Mouse (Mus musculus) forebrain, postnatal 0 days (tissue): ENCODE results near the gene Tbc1d5. TPM values are rescaled to one million over a fixed set of nuclear protein-coding genes. Genes with fewer than 3 reads are reported as not detected.

Experiments used
- ATAC-seq: fragments of 200-750 bp; cut with Nextera tagmentation; 2 replicates; pipeline ENCODE4 v1.8.0; 2017; ENCODE audit warnings: mild to moderate bottlenecking, moderate library complexity
- DNase-seq: peaks from one replicate; pipeline ENCODE4 v3.0.0-alpha.2; 2015
- H3K27ac ChIP-seq: fragments of 300-500 bp; sonication (generic); 2 replicates; pipeline ENCODE4 v1.5.1; 2014; ENCODE audit warnings: low read depth, mild to moderate bottlenecking, antibody characterized with exemption, low read length, moderate library complexity, mixed read lengths
- H3K27me3 ChIP-seq: fragments of 300-500 bp; sonication (generic); 2 replicates; pipeline ENCODE4 v1.6.1; 2014; ENCODE audit warnings: mild to moderate bottlenecking, low read length, mixed read lengths; ENCODE audit not compliant: insufficient read depth
- H3K36me3 ChIP-seq: fragments of 300-500 bp; sonication (generic); 2 replicates; pipeline ENCODE4 v1.6.1; 2014; ENCODE audit warnings: mild to moderate bottlenecking, moderate library complexity; ENCODE audit not compliant: insufficient read depth
- H3K4me1 ChIP-seq: fragments of 300-500 bp; sonication (generic); 2 replicates; pipeline ENCODE4 v1.6.1; 2014; ENCODE audit warnings: antibody characterized with exemption; ENCODE audit not compliant: insufficient read depth
- H3K4me2 ChIP-seq: fragments of 300-500 bp; sonication (generic); 2 replicates; pipeline ENCODE4 v1.6.1; 2014; ENCODE audit warnings: low read depth, mild to moderate bottlenecking, moderate library complexity
- H3K4me3 ChIP-seq: fragments of 300-500 bp; sonication (generic); 2 replicates; pipeline ENCODE4 v1.5.1; 2014; ENCODE audit warnings: low read depth, low read length, mixed read lengths
- H3K9ac ChIP-seq: fragments of 300-500 bp; sonication (generic); 2 replicates; pipeline ENCODE4 v1.6.1; 2014; ENCODE audit warnings: mild to moderate bottlenecking
- H3K9me3 ChIP-seq: fragments of 300-500 bp; sonication (generic); 2 replicates; pipeline ENCODE4 v1.6.1; 2016; ENCODE audit warnings: low read length
- CTCF ChIP-seq: sonication (generic); IDR thresholded peaks from 2 replicates; pipeline ENCODE4 v1.5.1; 2016; ENCODE audit warnings: antibody characterized with exemption, control low read depth, low read depth
- WGBS: fragments of 180-500 bp; shearing (Covaris S2); extraction: QIAGEN DNeasy Blood & Tissue Kit; methylation state at CpG from one replicate; pipeline ENCODE4 v1.1.7; 2014; 5-methylcytosine and 5-hydroxymethylcytosine counted together
- polyA plus RNA-seq: library from polyadenylated mRNA; unstranded; fragments of >200 nt; fragmentation: Nextera tagmentation; extraction: Ambion mirVana; gene quantifications from 2 replicates; pipeline ENCODE4 v1.2.1, GENCODE M21; 2015
- total RNA-seq: library from RNA; depleted of rRNA; stranded (reverse); fragments of >200 nt; gene quantifications from 2 replicates; pipeline ENCODE4 v1.2.3, GENCODE M21; 2014

Tbc1d5 gene
- total and polyA plus RNA-seq, 2 experiments from 2014 or later = 5.9 to 14.0 TPM

- Histone ChIP-seq H3K36me3 (no peaks in the 10 kb centered on the region), H3K4me1 (no peaks in the 10 kb centered on the region), H3K27me3 (no peaks in the 10 kb centered on the region), H3K4me3 (no peak overlapping the region), H3K9ac (no peak overlapping the region), H3K4me2 (no peak overlapping the region), H3K9me3 (no peaks in the 10 kb centered on the region), H3K27ac (no peak overlapping the region)
- ATAC-seq (no peak), DNase-seq (no peak)
- 91% methylated on average over 1 of the region's 1 CpGs for WGBS
- no peak for TF ChIP-seq CTCF
These were observed 6.8 kb downstream of the Tbc1d5 start for GRCm38 (mm10) chr17:51172332-51172731.

- DNase-seq = no peak
- ATAC-seq = no peak
- no peaks in the 10 kb centered on the region for H3K4me1 ChIP-seq
- TF ChIP-seq CTCF = no peak
- 98% methylated on average over 3 of the region's 3 CpGs for WGBS
- no peak overlapping the region for H3K4me2 ChIP-seq
- no peaks in the 10 kb centered on the region for H3K27me3 ChIP-seq
- H3K4me3 ChIP-seq = no peak overlapping the region
- no peak overlapping the region for H3K27ac ChIP-seq
- no peaks in the 10 kb centered on the region for H3K9me3 ChIP-seq
- H3K9ac ChIP-seq = no peak overlapping the region
- no peaks in the 10 kb centered on the region for H3K36me3 ChIP-seq
These were observed 7.6 kb downstream of the Tbc1d5 start for GRCm38 (mm10) chr17:51171504-51171903.

- Histone ChIP-seq H3K4me3 (no peak overlapping the region), H3K36me3 (no peaks in the 10 kb centered on the region), H3K27me3 (no peaks in the 10 kb centered on the region), H3K27ac (no peak overlapping the region), H3K4me2 (no peak overlapping the region), H3K4me1 (no peaks in the 10 kb centered on the region), H3K9me3 (no peaks in the 10 kb centered on the region), H3K9ac (no peak overlapping the region)
- WGBS = 80% methylated on average over 4 of the region's 4 CpGs
- no peak for TF ChIP-seq CTCF
- ATAC-seq (no peak), DNase-seq (no peak)
These were observed 9.2 kb downstream of the Tbc1d5 start for GRCm38 (mm10) chr17:51169911-51170310.

GRCm38 (mm10) chr17:51162366-51162765 is 16.8 kb downstream of the Tbc1d5 start:
- no peak for DNase-seq
- no peak for TF ChIP-seq CTCF
- no peak overlapping the region for H3K4me2 ChIP-seq

GRCm38 (mm10) chr17:51159261-51159660 is 19.9 kb downstream of the Tbc1d5 start:
- Histone ChIP-seq H3K27ac (no peak overlapping the region), H3K9me3 (no peaks in the 10 kb centered on the region), H3K4me2 (no peak overlapping the region), H3K4me1 (no peaks in the 10 kb centered on the region), H3K4me3 (no peak overlapping the region), H3K27me3 (no peaks in the 10 kb centered on the region), H3K36me3 (no peaks in the 10 kb centered on the region), H3K9ac (no peak overlapping the region)
- TF ChIP-seq CTCF = no peak
- WGBS = 94% methylated on average over 5 of the region's 5 CpGs
- no peak for DNase-seq
- no peak for ATAC-seq

More at GRCm38 (mm10) chr17:51162366-51162765, 16.8 kb downstream of the Tbc1d5 start:
- H3K4me3 ChIP-seq = no peak overlapping the region
- H3K36me3 ChIP-seq = no peaks in the 10 kb centered on the region
- H3K27ac ChIP-seq = no peak overlapping the region
- ATAC-seq = no peak
- no peak overlapping the region for H3K9ac ChIP-seq
- no peaks in the 10 kb centered on the region for H3K4me1 ChIP-seq
- no peaks in the 10 kb centered on the region for H3K9me3 ChIP-seq
- no peaks in the 10 kb centered on the region for H3K27me3 ChIP-seq

- Histone ChIP-seq H3K36me3 (no peaks in the 10 kb centered on the region), H3K9ac (no peak overlapping the region), H3K4me1 (no peaks in the 10 kb centered on the region), H3K27ac (no peak overlapping the region), H3K27me3 (no peaks in the 10 kb centered on the region), H3K9me3 (no peaks in the 10 kb centered on the region), H3K4me3 (no peak overlapping the region), H3K4me2 (no peak overlapping the region)
- no peak for ATAC-seq
- DNase-seq = no peak
- 24% methylated on average over 3 of the region's 3 CpGs for WGBS
- no peak for TF ChIP-seq CTCF
These were observed 28.2 kb downstream of the Tbc1d5 start for GRCm38 (mm10) chr17:51150999-51151398.

GRCm38 (mm10) chr17:51144983-51145382 is 34.2 kb downstream of the Tbc1d5 start:
- DNase-seq (no peak), ATAC-seq (no peak)
- no peak overlapping the region for H3K9ac ChIP-seq
- H3K27ac ChIP-seq = no peak overlapping the region
- H3K36me3 ChIP-seq = no peaks in the 10 kb centered on the region
- no peak overlapping the region for H3K4me3 ChIP-seq
- H3K4me2 ChIP-seq = no peak overlapping the region
- no peak for TF ChIP-seq CTCF
- no peaks in the 10 kb centered on the region for H3K4me1 ChIP-seq
- H3K9me3 ChIP-seq = no peaks in the 10 kb centered on the region
- H3K27me3 ChIP-seq = no peaks in the 10 kb centered on the region
- WGBS = 93% methylated on average over 4 of the region's 4 CpGs

GRCm38 (mm10) chr17:51142095-51142494 is 37.1 kb downstream of the Tbc1d5 start:
- Histone ChIP-seq H3K9me3 (no peaks in the 10 kb centered on the region), H3K9ac (no peak overlapping the region), H3K4me2 (no peak overlapping the region), H3K27ac (no peak overlapping the region), H3K36me3 (no peaks in the 10 kb centered on the region), H3K27me3 (no peaks in the 10 kb centered on the region), H3K4me1 (no peaks in the 10 kb centered on the region), H3K4me3 (no peak overlapping the region)
- ATAC-seq = no peak
- 62% methylated on average over 4 of the region's 4 CpGs for WGBS
- DNase-seq = no peak
- no peak for TF ChIP-seq CTCF
